Mouse (Mus musculus) CD4-positive helper T cell, adult 2 months (primary cell): Measurements from ENCODE around the gene Erv3.
"Not testable (repeated sequence)": the region's sequence is repeated elsewhere in the genome, so short reads cannot be mapped to it uniquely, and the experiment has no call there.

Source experiments
- DNase-seq: peaks from one replicate; pipeline ENCODE4 v3.0.0-alpha.2; 2012; ENCODE audit warnings: low read depth, missing footprints, low spot score

The Erv3 gene

GRCm38 (mm10) chr2:131864262-131864796, 4.8 kb upstream of the Erv3 start:
- no peak for DNase-seq

- DNase-seq = no peak
These were observed 3.9 kb upstream of the Erv3 start for GRCm38 (mm10) chr2:131863472-131863871.

GRCm38 (mm10) chr2:131862617-131863275, 3.2 kb upstream of the Erv3 start:
- DNase-seq = no peak

GRCm38 (mm10) chr2:131857838-131858237, 1.7 kb downstream of the Erv3 start:
- no peak for DNase-seq

- no peak for DNase-seq
These were observed 5.8 kb downstream of the Erv3 start for GRCm38 (mm10) chr2:131853719-131854118.

- DNase-seq = no peak
These were observed 8.0 kb downstream of the Erv3 start for GRCm38 (mm10) chr2:131851333-131852092.

GRCm38 (mm10) chr2:131850047-131850446, 9.5 kb downstream of the Erv3 start:
- no peak for DNase-seq

- DNase-seq = no peak
These were observed 11.8 kb downstream of the Erv3 start for GRCm38 (mm10) chr2:131847501-131848359.

GRCm38 (mm10) chr2:131846811-131847210, 12.7 kb downstream of the Erv3 start:
- DNase-seq = no peak

- no peak for DNase-seq
These were observed 13.3 kb downstream of the Erv3 start for GRCm38 (mm10) chr2:131846132-131846710.

GRCm38 (mm10) chr2:131845671-131846070, 13.9 kb downstream of the Erv3 start:
- no peak for DNase-seq

GRCm38 (mm10) chr2:131842568-131842967, 17.0 kb downstream of the Erv3 start:
- no peak for DNase-seq

- DNase-seq = no peak
These were observed 18.2 kb downstream of the Erv3 start for GRCm38 (mm10) chr2:131841321-131841693.

- DNase-seq = no peak
These were observed 18.8 kb downstream of the Erv3 start for GRCm38 (mm10) chr2:131840611-131841320.

- DNase-seq = no peak
These were observed 25.3 kb downstream of the Erv3 start for GRCm38 (mm10) chr2:131834296-131834695.

- no peak for DNase-seq
These were observed 27.7 kb downstream of the Erv3 start for GRCm38 (mm10) chr2:131831861-131832260.

- DNase-seq = not testable (repeated sequence)
These were observed 28.6 kb downstream of the Erv3 start for GRCm38 (mm10) chr2:131830945-131831344.

- DNase-seq = peak; percentile 54
These were observed 31.3 kb downstream of the Erv3 start for GRCm38 (mm10) chr2:131827999-131828975.

GRCm38 (mm10) chr2:131827026-131827687, 32.4 kb downstream of the Erv3 start:
- DNase-seq = no peak
